Mouse (Mus musculus): ENCODE measurements around the gene Chst11. TPM values are rescaled to one million over a fixed set of nuclear protein-coding genes. Genes with fewer than 3 reads are reported as not detected.

Chst11 gene
- polyA plus RNA-seq, 1 experiment from 2014 or later: 4.0 TPM

Other genes with a start within 250 kb of the Chst11 start
- gene Nfyb, start 221.4 kb upstream of the Chst11 start, polyA plus RNA-seq (2015; fragmentation: Nextera tagmentation; extraction: Ambion mirVana): 53.4 and 60.5 TPM in 2 replicates
- 105 and 116 TPM in 2 replicates for gene Txnrd1, start 151.5 kb upstream of the Chst11 start, polyA plus RNA-seq (2015; fragmentation: Nextera tagmentation; extraction: Ambion mirVana)
- 0.49 and 0.51 TPM in 2 replicates for gene Eid3, start 118.9 kb upstream of the Chst11 start, polyA plus RNA-seq (2015; fragmentation: Nextera tagmentation; extraction: Ambion mirVana)

Data from limb, embryonic 13.5 days (tissue).